8 mouse cellular contexts compared by ENCODE assay signal in the genomic region with DNA sequence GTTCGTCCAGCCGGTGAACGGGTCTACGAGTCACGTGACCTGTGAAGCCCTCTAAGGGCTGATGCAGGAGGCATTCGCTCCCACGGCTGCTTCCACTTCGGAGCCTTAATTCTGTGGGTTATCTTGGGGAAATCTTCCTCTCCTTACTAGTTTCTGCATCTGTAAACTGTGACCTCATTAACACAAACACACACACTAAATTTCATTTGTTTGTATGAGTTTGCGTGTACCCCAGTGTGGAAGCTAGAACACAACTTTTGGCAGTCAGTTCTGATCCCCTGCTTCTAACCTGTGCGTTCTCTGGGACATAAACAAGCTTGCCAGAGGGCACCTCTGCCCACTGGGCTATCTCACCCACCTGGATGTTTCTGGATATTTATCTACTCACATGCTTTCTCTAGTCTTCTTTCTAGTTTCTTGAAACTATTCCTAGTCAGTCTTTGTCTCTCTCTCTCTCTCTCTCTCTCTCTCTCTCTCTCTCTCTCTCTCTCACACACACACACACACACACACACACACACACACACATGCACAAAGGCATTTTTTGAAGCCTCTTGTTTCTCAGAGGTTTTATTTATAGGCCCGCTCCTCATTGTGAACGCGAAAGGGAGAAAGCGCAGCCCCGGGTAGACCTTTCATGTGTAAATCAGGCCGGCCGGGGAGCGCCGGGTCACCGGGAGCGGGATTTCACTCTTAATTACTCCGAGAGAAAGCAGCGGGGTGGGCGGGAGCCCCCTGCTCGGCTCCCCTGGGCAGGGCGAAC. TPM values are rescaled to one million over a fixed set of nuclear protein-coding genes. Genes with fewer than 3 reads are reported as not detected.
DNase-seq lines count a peak whose midpoint lies in the region; ATAC-seq and TF ChIP-seq lines count a peak whose summit lies in the region.
"Had no signal": no experiment of that assay in that cellular context is flagged by ENCODE, and none has a peak within 500 bp of the region (broad histone marks: within the 10 kb centered on the region; RNA-seq: fewer than 3 reads in every experiment).

No protein-coding gene starts in this region.

- no peak for ATAC-seq in lung, embryonic 16.5 days (ENCODE audit: low read depth)
- peak; percentile 93 for ATAC-seq in forebrain, embryonic 15.5 days (replicated peaks)

- DNase-seq in lung, postnatal 14 days: no peak
- peak; percentile 89 for DNase-seq in midbrain, embryonic 10.5 days (ENCODE audit: low spot score)
- DNase-seq in cerebellum, adult 18-20 months: no peak
- DNase-seq in cerebellum, adult 8-10 months: no peak

- no peaks in the 10 kb centered on the region for H3K36me3 ChIP-seq in lung, embryonic 16.5 days (ENCODE audit: control insufficient read depth, insufficient read depth, low read length)
- H3K36me3 ChIP-seq in forebrain, embryonic 15.5 days: no peaks in the 10 kb centered on the region
- no peaks in the 10 kb centered on the region for H3K36me3 ChIP-seq in midbrain, embryonic 10.5 days
- H3K36me3 ChIP-seq in testis, adult 2 months (ENCODE audit: control insufficient read depth, insufficient read depth, low read length): no peaks in the 10 kb centered on the region
- H3K36me3 ChIP-seq: liver, embryonic 15.5 days had no signal

- H3K4me3 ChIP-seq in lung, embryonic 16.5 days (ENCODE audit: low read length): peak overlapping the region; percentile 33
- H3K4me3 ChIP-seq in forebrain, embryonic 15.5 days: peak overlapping the region; percentile 31
- H3K4me3 ChIP-seq in midbrain, embryonic 10.5 days: peak overlapping the region; percentile 47
- peak overlapping the region; percentile 8 for H3K4me3 ChIP-seq in testis, adult 2 months (ENCODE audit: control insufficient read depth, low read depth, low read length)
- H3K4me3 ChIP-seq: liver, embryonic 15.5 days had no signal

- H3K27me3 ChIP-seq in lung, embryonic 16.5 days (ENCODE audit: control insufficient read depth, insufficient read depth, low read depth, low read length): peaks cover 2% of the 10 kb centered on the region; the same call in 1 of the 2 replicates
- no peaks in the 10 kb centered on the region for H3K27me3 ChIP-seq in forebrain, embryonic 15.5 days
- H3K27me3 ChIP-seq in midbrain, embryonic 10.5 days (ENCODE audit: low read depth, poor library complexity, severe bottlenecking): no peaks in the 10 kb centered on the region
- H3K27me3 ChIP-seq in testis, adult 2 months (ENCODE audit: control insufficient read depth, insufficient read depth, low read length): no peaks in the 10 kb centered on the region

- peak overlapping the region; percentile 47; the same call in 1 of the 2 replicates for H3K9ac ChIP-seq in lung, embryonic 16.5 days (ENCODE audit: low read length)
- peak overlapping the region; percentile 46 for H3K9ac ChIP-seq in forebrain, embryonic 15.5 days (replicated peaks)
- H3K9ac ChIP-seq: liver, embryonic 15.5 days had no signal

- no peaks in the 10 kb centered on the region for H3K9me3 ChIP-seq in lung, embryonic 16.5 days (ENCODE audit: control insufficient read depth, low read length)
- H3K9me3 ChIP-seq in forebrain, embryonic 15.5 days: no peaks in the 10 kb centered on the region
- H3K9me3 ChIP-seq in midbrain, embryonic 10.5 days (replicated peaks): no peaks in the 10 kb centered on the region
- H3K9me3 ChIP-seq: liver, embryonic 15.5 days had no signal

- no peak for TF ChIP-seq CTCF in testis, adult 2 months (IDR thresholded peaks at IDR 0.05; ENCODE audit: control insufficient read depth, insufficient read depth, insufficient replicate concordance, low read depth, low read length)

- H3K4me1 ChIP-seq in lung, embryonic 16.5 days (replicated peaks; ENCODE audit: control insufficient read depth, insufficient read depth, low read length): no peaks in the 10 kb centered on the region
- peaks cover 8% of the 10 kb centered on the region for H3K4me1 ChIP-seq in forebrain, embryonic 15.5 days
- H3K4me1 ChIP-seq in midbrain, embryonic 10.5 days: peaks cover 50% of the 10 kb centered on the region
- H3K4me1 ChIP-seq in testis, adult 2 months (ENCODE audit: control insufficient read depth, insufficient read depth, low read length): peaks cover 6% of the 10 kb centered on the region; the same call in 1 of the 2 replicates
- H3K4me1 ChIP-seq: liver, embryonic 15.5 days had no signal

- TF ChIP-seq POLR2A in testis, adult 2 months (IDR thresholded peaks at IDR 0.05; ENCODE audit: control insufficient read depth, low read depth, low read length): no peak

- H3K27ac ChIP-seq in lung, embryonic 16.5 days (ENCODE audit: low read length): no peak overlapping the region
- H3K27ac ChIP-seq in forebrain, embryonic 15.5 days (replicated peaks): peak overlapping the region; percentile 60
- peak overlapping the region; percentile 92 for H3K27ac ChIP-seq in midbrain, embryonic 10.5 days (replicated peaks)
- peak overlapping the region; percentile 21; the same call in 1 of the 2 replicates for H3K27ac ChIP-seq in testis, adult 2 months (ENCODE audit: control insufficient read depth, insufficient read depth, low read depth, low read length)
- H3K27ac ChIP-seq: liver, embryonic 15.5 days had no signal

- peak overlapping the region; percentile 53 for H3K4me2 ChIP-seq in lung, embryonic 16.5 days (ENCODE audit: low read depth, low read length)
- H3K4me2 ChIP-seq in forebrain, embryonic 15.5 days (replicated peaks): peak overlapping the region; percentile 59
- H3K4me2 ChIP-seq: liver, embryonic 15.5 days had no signal

- 23% methylated on average over 26 of the region's 26 CpGs for WGBS in lung, embryonic 16.5 days
- WGBS in forebrain, embryonic 15.5 days: 3% methylated on average over 26 of the region's 26 CpGs
- WGBS in midbrain, embryonic 10.5 days: 9% methylated on average over 26 of the region's 26 CpGs

RNA-seq across cellular contexts. Expression of gene Cox6a1, which starts 24.8 kb away (rescaled TPM):
- 920 and 937 TPM in 2 replicates for polyA plus RNA-seq in lung, embryonic 16.5 days (2015; fragmentation: Nextera tagmentation; extraction: Ambion mirVana)
- polyA plus RNA-seq in forebrain, embryonic 15.5 days (2015; fragmentation: Nextera tagmentation; extraction: Ambion mirVana): 968 and 991 TPM in 2 replicates
- 861 and 874 TPM in 2 replicates for polyA plus RNA-seq in midbrain, embryonic 10.5 days (2016; fragmentation: Nextera tagmentation; extraction: Ambion mirVana)
- 619 and 765 TPM in 2 replicates for polyA plus RNA-seq in testis, adult 2 months (2012; rRNA removed)

RNA-seq across cellular contexts. Expression of gene Triap1, which starts 32.6 kb away (rescaled TPM):
- 59.2 and 61.4 TPM in 2 replicates for polyA plus RNA-seq in lung, embryonic 16.5 days (2015; fragmentation: Nextera tagmentation; extraction: Ambion mirVana)
- 60.5 and 64.3 TPM in 2 replicates for polyA plus RNA-seq in forebrain, embryonic 15.5 days (2015; fragmentation: Nextera tagmentation; extraction: Ambion mirVana)
- polyA plus RNA-seq in midbrain, embryonic 10.5 days (2016; fragmentation: Nextera tagmentation; extraction: Ambion mirVana): 56.4 and 60.8 TPM in 2 replicates
- polyA plus RNA-seq in testis, adult 2 months (2012; rRNA removed): 7.6 and 8.0 TPM in 2 replicates

RNA-seq across cellular contexts. Expression of gene Gatc, which starts 32.6 kb away (rescaled TPM):
- 25.5 and 27.5 TPM in 2 replicates for polyA plus RNA-seq in lung, embryonic 16.5 days (2015; fragmentation: Nextera tagmentation; extraction: Ambion mirVana)
- 33.6 and 36.6 TPM in 2 replicates for polyA plus RNA-seq in forebrain, embryonic 15.5 days (2015; fragmentation: Nextera tagmentation; extraction: Ambion mirVana)
- 36.9 and 41.3 TPM in 2 replicates for polyA plus RNA-seq in midbrain, embryonic 10.5 days (2016; fragmentation: Nextera tagmentation; extraction: Ambion mirVana)
- 11.6 and 16.0 TPM in 2 replicates for polyA plus RNA-seq in testis, adult 2 months (2012; rRNA removed)

RNA-seq across cellular contexts. Expression of gene Srsf9, which starts 46.6 kb away (rescaled TPM):
- 157 and 223 TPM in 2 replicates for polyA plus RNA-seq in lung, embryonic 16.5 days (2015; fragmentation: Nextera tagmentation; extraction: Ambion mirVana)
- polyA plus RNA-seq in forebrain, embryonic 15.5 days (2015; fragmentation: Nextera tagmentation; extraction: Ambion mirVana): 200 and 204 TPM in 2 replicates
- polyA plus RNA-seq in midbrain, embryonic 10.5 days (2016; fragmentation: Nextera tagmentation; extraction: Ambion mirVana): 396 and 421 TPM in 2 replicates
- polyA plus RNA-seq in testis, adult 2 months (2012; rRNA removed): 43.9 and 45.5 TPM in 2 replicates

RNA-seq across cellular contexts. Expression of gene Msi1, which starts 55.8 kb away (rescaled TPM):
- 3.9 and 6.0 TPM in 2 replicates for polyA plus RNA-seq in lung, embryonic 16.5 days (2015; fragmentation: Nextera tagmentation; extraction: Ambion mirVana)
- polyA plus RNA-seq in forebrain, embryonic 15.5 days (2015; fragmentation: Nextera tagmentation; extraction: Ambion mirVana): 70.0 and 75.8 TPM in 2 replicates
- 190 and 232 TPM in 2 replicates for polyA plus RNA-seq in midbrain, embryonic 10.5 days (2016; fragmentation: Nextera tagmentation; extraction: Ambion mirVana)
- 61.9 and 63.9 TPM in 2 replicates for polyA plus RNA-seq in testis, adult 2 months (2012; rRNA removed)
